24 mouse cellular contexts compared by ENCODE assay signal in the genomic region with DNA sequence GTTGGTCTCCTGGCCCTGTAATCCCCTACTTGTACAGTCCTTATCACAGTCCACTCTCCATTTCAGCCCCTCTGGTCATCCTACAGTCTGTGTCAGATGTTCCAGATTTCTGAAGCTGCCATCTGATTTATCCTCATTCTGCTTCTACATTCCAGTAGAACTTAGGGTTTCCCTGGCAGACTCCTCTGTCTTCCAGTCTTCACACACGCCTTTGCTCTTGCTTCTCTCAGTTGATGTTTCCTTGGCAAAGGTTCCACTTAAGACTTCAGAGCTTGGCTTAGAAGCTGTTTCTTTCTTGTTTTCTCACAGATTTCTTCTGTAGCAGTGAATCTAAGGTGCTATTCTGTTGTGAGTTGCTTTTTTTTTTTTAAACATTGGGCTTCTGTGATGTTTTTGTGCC.
A peak's percentile ranks its signal among the peaks of the same experiment; 100 is the strongest.
DNase-seq lines count a peak whose midpoint lies in the region; ATAC-seq and TF ChIP-seq lines count a peak whose summit lies in the region.
"Had no signal": no experiment of that assay in that cellular context is flagged by ENCODE, and none has a peak within 500 bp of the region (broad histone marks: within the 10 kb centered on the region; RNA-seq: fewer than 3 reads in every experiment).

No protein-coding gene starts in this region.

- H3K36me3 ChIP-seq in lung, embryonic 14.5 days (ENCODE audit: insufficient read depth): 0 out of 2 replicates have a peak, but pooled peaks cover 3% of the 10 kb centered on the region
- H3K36me3 ChIP-seq in midbrain, embryonic 10.5 days: peaks cover 11% of the 10 kb centered on the region; the same call in 1 of the 2 replicates

- H3K27me3 ChIP-seq in lung, embryonic 14.5 days (ENCODE audit: insufficient read depth, low read length): no peaks in the 10 kb centered on the region
- no peaks in the 10 kb centered on the region for H3K27me3 ChIP-seq in midbrain, embryonic 10.5 days (ENCODE audit: low read depth, poor library complexity, severe bottlenecking)
- H3K27me3 ChIP-seq: embryonic facial prominence, embryonic 13.5 days; heart, embryonic 13.5 days; limb, embryonic 12.5 days; liver, embryonic 15.5 days; Patski had no signal

- H3K4me1 ChIP-seq in lung, embryonic 14.5 days (ENCODE audit: insufficient read depth): no peaks in the 10 kb centered on the region
- H3K4me1 ChIP-seq in midbrain, embryonic 10.5 days: no peaks in the 10 kb centered on the region
- H3K4me1 ChIP-seq: embryonic facial prominence, embryonic 13.5 days; forebrain, embryonic 10.5 days; limb, embryonic 12.5 days; liver, embryonic 15.5 days had no signal

- H3K4me2 ChIP-seq in lung, embryonic 14.5 days: no peak overlapping the region
- H3K4me2 ChIP-seq: embryonic facial prominence, embryonic 13.5 days; heart, embryonic 13.5 days; hindbrain, embryonic 14.5 days; limb, embryonic 12.5 days; liver, embryonic 15.5 days; midbrain, embryonic 11.5 days had no signal

- TF ChIP-seq CTCF in lung, embryonic 14.5 days (IDR thresholded peaks at IDR 0.05; ENCODE audit: low read depth): no peak

- peak; percentile 40 to 71 for DNase-seq in frontal cortex, adult 2 months (ENCODE audit: extremely low spot score in 1 of 2, low spot score in 1 of 2)
- no peak for DNase-seq in frontal cortex, postnatal 25 days (ENCODE audit: low spot score in 2 of 2)
- peak; percentile 60 for DNase-seq in lung, embryonic 14.5 days
- DNase-seq in lung, postnatal 4 days: no peak
- DNase-seq in brain, adult 2 months (ENCODE audit: low read depth, low spot score): peak; percentile 84
- DNase-seq in lung, postnatal 25 days (ENCODE audit: low spot score): peak; percentile 22
- DNase-seq in midbrain, embryonic 10.5 days (ENCODE audit: low spot score): no peak
- DNase-seq: cerebellum, adult 11-12 months; cerebellum, adult 9-11 months; gastrocnemius, postnatal 10 days; heart, postnatal 10 days; kidney, adult 9 months; kidney, postnatal 25 days had no signal

- no peak for ATAC-seq in lung, embryonic 14.5 days (ENCODE audit: insufficient read depth)
- ATAC-seq: forebrain, embryonic 16.5 days; intestine, postnatal 0 days; midbrain, embryonic 16.5 days; Patski had no signal

- H3K4me3 ChIP-seq in lung, embryonic 14.5 days (ENCODE audit: low read depth, low read length): no peak overlapping the region
- H3K4me3 ChIP-seq in midbrain, embryonic 10.5 days: no peak overlapping the region
- H3K4me3 ChIP-seq: embryonic facial prominence, embryonic 13.5 days; forebrain, embryonic 10.5 days; heart, embryonic 13.5 days; limb, embryonic 12.5 days; liver, embryonic 15.5 days had no signal

- whole genome bisulfite sequencing in lung, embryonic 14.5 days: 74% methylated on average over 1 of the region's 1 CpGs
- 95% methylated on average over 1 of the region's 1 CpGs for WGBS in midbrain, embryonic 10.5 days

- no peak overlapping the region; the same call in 1 of the 2 replicates for H3K27ac ChIP-seq in lung, embryonic 14.5 days (ENCODE audit: low read depth)
- no peak overlapping the region for H3K27ac ChIP-seq in midbrain, embryonic 10.5 days (replicated peaks)
- H3K27ac ChIP-seq: embryonic facial prominence, embryonic 13.5 days; forebrain, embryonic 10.5 days; hindbrain, embryonic 14.5 days; limb, embryonic 12.5 days; liver, embryonic 15.5 days had no signal

- H3K9ac ChIP-seq in lung, embryonic 14.5 days: no peak overlapping the region
- H3K9ac ChIP-seq: embryonic facial prominence, embryonic 13.5 days; heart, embryonic 13.5 days; hindbrain, embryonic 14.5 days; limb, embryonic 12.5 days; liver, embryonic 15.5 days had no signal

- no peaks in the 10 kb centered on the region for H3K9me3 ChIP-seq in lung, embryonic 14.5 days (ENCODE audit: low read depth, low read length)
- H3K9me3 ChIP-seq in midbrain, embryonic 10.5 days (replicated peaks): no peaks in the 10 kb centered on the region
- H3K9me3 ChIP-seq: embryonic facial prominence, embryonic 13.5 days; forebrain, embryonic 10.5 days; heart, embryonic 13.5 days; limb, embryonic 12.5 days; liver, embryonic 15.5 days had no signal

Comparison
In these comparisons a context has a peak if more than half of its experiments do, and no peak if none do; other contexts are left out.
1. DNase-seq: peak in frontal cortex, adult 2 months (2 of 2), lung, embryonic 14.5 days (single experiment), brain, adult 2 months (single experiment) and lung, postnatal 25 days (single experiment); none in frontal cortex, postnatal 25 days (0 of 2), lung, postnatal 4 days (0 of 2) and midbrain, embryonic 10.5 days (single experiment).